Mouse (Mus musculus) small intestine, adult 10 weeks (tissue): ENCODE data around the gene Gm9044. TPM values are rescaled to one million over a fixed set of nuclear protein-coding genes. Genes with fewer than 3 reads are reported as not detected.

ENCODE experiments used
- polyA plus RNA-seq: library from polyadenylated mRNA; stranded (reverse); fragments of 350-450 nt; fragmentation: Illumina TruSeq; extraction: RNeasy Lipid Tissue Mini Kit (QIAGEN cat#74804); gene quantifications from one replicate; pipeline ENCODE4 v1.2.3, GENCODE M21; 2014; ENCODE audit warnings: low replicate concordance

Gene Gm9044
- not detected for polyA plus RNA-seq

DNA sequence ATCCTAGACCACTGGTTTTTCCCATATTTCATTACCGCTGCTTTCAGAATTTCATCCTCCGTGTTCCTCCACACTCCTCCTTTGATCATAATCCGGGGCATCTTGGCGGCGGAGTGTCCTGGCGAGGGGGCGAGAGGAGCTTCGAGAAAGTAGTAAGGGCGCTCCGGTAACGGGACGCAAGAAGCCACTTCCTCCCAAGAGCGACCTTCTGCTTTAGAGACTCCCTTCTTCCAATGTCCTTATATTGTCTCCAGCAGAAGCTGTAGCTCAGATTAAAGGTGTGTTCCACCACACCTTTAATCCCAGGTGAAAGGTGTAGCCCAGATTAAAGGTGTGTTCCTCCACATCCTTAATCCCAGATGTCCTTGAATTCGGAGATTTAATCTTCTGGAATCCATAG lies at the start of gene Gm9044:
TSS of gene Gm9044 (minus strand) at position 101 of the 400 bp plus-strand sequence.

DNA sequence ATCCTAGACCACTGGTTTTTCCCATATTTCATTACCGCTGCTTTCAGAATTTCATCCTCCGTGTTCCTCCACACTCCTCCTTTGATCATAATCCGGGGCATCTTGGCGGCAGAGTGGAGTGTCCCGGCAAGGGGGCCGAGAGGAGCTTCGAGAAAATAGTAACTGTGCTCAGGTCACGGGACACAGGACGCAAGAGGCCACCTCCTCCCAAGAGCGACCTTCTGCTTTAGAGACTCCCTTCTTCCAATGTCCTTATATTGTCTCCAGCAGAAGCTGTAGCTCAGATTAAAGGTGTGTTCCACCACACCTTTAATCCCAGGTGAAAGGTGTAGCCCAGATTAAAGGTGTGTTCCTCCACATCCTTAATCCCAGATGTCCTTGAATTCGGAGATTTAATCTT lies 21.8 kb upstream of the Gm9044 start, which contains the start of gene Gm9049:
TSS of gene Gm9049 (minus strand) at position 101 of the 400 bp plus-strand sequence.

DNA sequence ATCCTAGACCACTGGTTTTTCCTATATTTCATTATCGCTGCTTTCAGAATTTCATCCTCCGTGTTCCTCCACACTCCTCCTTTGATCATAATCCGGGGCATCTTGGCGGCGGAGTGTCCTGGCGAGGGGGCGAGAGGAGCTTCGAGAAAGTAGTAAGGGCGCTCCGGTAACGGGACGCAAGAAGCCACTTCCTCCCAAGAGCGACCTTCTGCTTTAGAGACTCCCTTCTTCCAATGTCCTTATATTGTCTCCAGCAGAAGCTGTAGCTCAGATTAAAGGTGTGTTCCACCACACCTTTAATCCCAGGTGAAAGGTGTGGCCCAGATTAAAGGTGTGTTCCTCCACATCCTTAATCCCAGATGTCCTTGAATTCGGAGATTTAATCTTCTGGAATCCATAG lies 16.4 kb upstream of the Gm9044 start, which contains the start of gene Gm9048:
TSS of gene Gm9048 (minus strand) at position 101 of the 400 bp plus-strand sequence.

DNA sequence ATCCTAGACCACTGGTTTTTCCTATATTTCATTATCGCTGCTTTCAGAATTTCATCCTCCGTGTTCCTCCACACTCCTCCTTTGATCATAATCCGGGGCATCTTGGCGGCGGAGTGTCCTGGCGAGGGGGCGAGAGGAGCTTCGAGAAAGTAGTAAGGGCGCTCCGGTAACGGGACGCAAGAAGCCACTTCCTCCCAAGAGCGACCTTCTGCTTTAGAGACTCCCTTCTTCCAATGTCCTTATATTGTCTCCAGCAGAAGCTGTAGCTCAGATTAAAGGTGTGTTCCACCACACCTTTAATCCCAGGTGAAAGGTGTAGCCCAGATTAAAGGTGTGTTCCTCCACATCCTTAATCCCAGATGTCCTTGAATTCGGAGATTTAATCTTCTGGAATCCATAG lies 10.9 kb upstream of the Gm9044 start, which contains the start of gene Gm9046:
TSS of gene Gm9046 (minus strand) at position 101 of the 400 bp plus-strand sequence.

DNA sequence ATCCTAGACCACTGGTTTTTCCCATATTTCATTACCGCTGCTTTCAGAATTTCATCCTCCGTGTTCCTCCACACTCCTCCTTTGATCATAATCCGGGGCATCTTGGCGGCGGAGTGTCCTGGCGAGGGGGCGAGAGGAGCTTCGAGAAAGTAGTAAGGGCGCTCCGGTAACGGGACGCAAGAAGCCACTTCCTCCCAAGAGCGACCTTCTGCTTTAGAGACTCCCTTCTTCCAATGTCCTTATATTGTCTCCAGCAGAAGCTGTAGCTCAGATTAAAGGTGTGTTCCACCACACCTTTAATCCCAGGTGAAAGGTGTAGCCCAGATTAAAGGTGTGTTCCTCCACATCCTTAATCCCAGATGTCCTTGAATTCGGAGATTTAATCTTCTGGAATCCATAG lies 5.5 kb upstream of the Gm9044 start, which contains the start of gene Gm9045:
TSS of gene Gm9045 (minus strand) at position 101 of the 400 bp plus-strand sequence.

DNA sequence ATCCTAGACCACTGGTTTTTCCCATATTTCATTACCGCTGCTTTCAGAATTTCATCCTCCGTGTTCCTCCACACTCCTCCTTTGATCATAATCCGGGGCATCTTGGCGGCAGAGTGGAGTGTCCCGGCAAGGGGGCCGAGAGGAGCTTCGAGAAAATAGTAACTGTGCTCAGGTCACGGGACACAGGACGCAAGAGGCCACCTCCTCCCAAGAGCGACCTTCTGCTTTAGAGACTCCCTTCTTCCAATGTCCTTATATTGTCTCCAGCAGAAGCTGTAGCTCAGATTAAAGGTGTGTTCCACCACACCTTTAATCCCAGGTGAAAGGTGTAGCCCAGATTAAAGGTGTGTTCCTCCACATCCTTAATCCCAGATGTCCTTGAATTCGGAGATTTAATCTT lies 5.3 kb downstream of the Gm9044 start, which contains the start of gene Gm9040:
TSS of gene Gm9040 (minus strand) at position 101 of the 400 bp plus-strand sequence.

DNA sequence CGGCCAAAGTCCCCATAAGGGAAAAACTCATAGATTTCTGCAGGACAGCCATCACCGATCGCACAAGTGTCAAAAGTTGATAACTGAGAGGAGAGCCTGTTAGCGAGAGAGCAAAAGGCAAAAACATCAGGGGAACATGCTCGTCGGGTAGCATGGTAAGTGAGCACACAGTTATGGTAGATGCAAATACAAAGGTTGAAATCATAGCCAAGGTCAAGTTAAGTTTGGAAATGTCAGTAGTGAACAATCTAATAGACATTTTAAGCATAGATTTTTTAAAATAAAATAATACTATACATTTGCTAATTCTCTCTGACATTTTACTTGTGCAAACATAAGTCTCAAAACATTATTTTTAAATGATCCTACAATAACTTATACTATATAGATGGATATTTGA lies 37.3 kb downstream of the Gm9044 start, which contains the start of gene Iltifb:
TSS of gene Iltifb (minus strand) at position 101 of the 400 bp plus-strand sequence.

Other genes with a start within 250 kb of the Gm9044 start
- gene Mdm1, start 190.6 kb downstream of the Gm9044 start, polyA plus RNA-seq: 3.2 TPM
- not detected for gene Il22, start 127.5 kb downstream of the Gm9044 start, polyA plus RNA-seq
- gene Gm32717, start 91.6 kb downstream of the Gm9044 start, polyA plus RNA-seq: not detected
- gene Gm32802, start 73.7 kb downstream of the Gm9044 start, polyA plus RNA-seq: not detected
- gene Iltifb, start 37.4 kb downstream of the Gm9044 start, polyA plus RNA-seq: not detected
- gene Gm9040, start 5.4 kb downstream of the Gm9044 start, polyA plus RNA-seq: not detected
- not detected for gene Gm9045, start 5.4 kb upstream of the Gm9044 start, polyA plus RNA-seq
- gene Gm9046, start 10.8 kb upstream of the Gm9044 start, polyA plus RNA-seq: not detected
- not detected for gene Gm9048, start 16.3 kb upstream of the Gm9044 start, polyA plus RNA-seq
- not detected for gene Gm9049, start 21.7 kb upstream of the Gm9044 start, polyA plus RNA-seq
- gene Ifng, start 108.6 kb upstream of the Gm9044 start, polyA plus RNA-seq: not detected